Mouse (Mus musculus): ENCODE data around the gene Gngt2. TPM values are rescaled to one million over a fixed set of nuclear protein-coding genes. Genes with fewer than 3 reads are reported as not detected.

Gngt2 gene
- polyA plus RNA-seq (2017; shearing (Covaris generic)) = 6.2 TPM

GRCm38 (mm10) chr11:95837059-95837458, at the start of gene Gngt2:
Gngt2 (plus strand) TSS chr11:95837216.

GRCm38 (mm10) chr11:95824071-95824876, 12.7 kb upstream of the Gngt2 start, which contains the start of gene Phospho1:
Phospho1 (plus strand) TSS chr11:95824499.

GRCm38 (mm10) chr11:95842074-95842681, 5.2 kb downstream of the Gngt2 start, which contains the start of gene Abi3:
Abi3 (minus strand) TSS chr11:95842476.

Other genes starting within 250 kb of the Gngt2 start
- gene Ngfr, start 249.5 kb upstream of the Gngt2 start, polyA plus RNA-seq (2017; shearing (Covaris generic)) = not detected
- 55.4 TPM for gene Phb, start 170.3 kb upstream of the Gngt2 start, polyA plus RNA-seq (2017; shearing (Covaris generic))
- gene Zfp652, start 124.5 kb upstream of the Gngt2 start, polyA plus RNA-seq (2017; shearing (Covaris generic)) = 28.0 TPM
- 0.59 TPM for gene B130006D01Rik, start 113.6 kb upstream of the Gngt2 start, polyA plus RNA-seq (2017; shearing (Covaris generic))
- gene Phospho1, start 12.7 kb upstream of the Gngt2 start, polyA plus RNA-seq (2017; shearing (Covaris generic)) = not detected
- 10.4 TPM for gene Abi3, start 5.3 kb downstream of the Gngt2 start, polyA plus RNA-seq (2017; shearing (Covaris generic))
- gene B4galnt2, start 77.7 kb downstream of the Gngt2 start, polyA plus RNA-seq (2017; shearing (Covaris generic)) = not detected
- gene Igf2bp1, start 168.7 kb downstream of the Gngt2 start, polyA plus RNA-seq (2017; shearing (Covaris generic)) = not detected
- not detected for gene Gip, start 187.3 kb downstream of the Gngt2 start, polyA plus RNA-seq (2017; shearing (Covaris generic))
- 63.8 TPM for gene Snf8, start 197.7 kb downstream of the Gngt2 start, polyA plus RNA-seq (2017; shearing (Covaris generic))
- gene Ube2z, start 228.2 kb downstream of the Gngt2 start, polyA plus RNA-seq (2017; shearing (Covaris generic)) = 55.5 TPM
- 233 TPM for gene Atp5g1, start 238.5 kb downstream of the Gngt2 start, polyA plus RNA-seq (2017; shearing (Covaris generic))